Mouse (Mus musculus) testis, adult 2 months (tissue): ENCODE results near the gene Hdac11. TPM values are rescaled to one million over a fixed set of nuclear protein-coding genes. Genes with fewer than 3 reads are reported as not detected.

Experiments
- H3K27ac ChIP-seq: fragments of 200-500 bp; 2 replicates; pipeline ENCODE4 v1.5.1; 2012; ENCODE audit warnings: low read depth, low read length; ENCODE audit not compliant: control insufficient read depth, insufficient read depth
- H3K27me3 ChIP-seq: fragments of 200-500 bp; 2 replicates; pipeline ENCODE4 v1.6.1; 2012; ENCODE audit warnings: mild to moderate bottlenecking, low read length, moderate library complexity; ENCODE audit not compliant: control insufficient read depth, insufficient read depth
- H3K36me3 ChIP-seq: fragments of 200-500 bp; 2 replicates; pipeline ENCODE4 v1.6.1; 2012; ENCODE audit warnings: mild to moderate bottlenecking, low read length; ENCODE audit not compliant: control insufficient read depth, insufficient read depth
- H3K4me1 ChIP-seq: fragments of 200-500 bp; 2 replicates; pipeline ENCODE4 v1.6.1; 2012; ENCODE audit warnings: low read length; ENCODE audit not compliant: control insufficient read depth, insufficient read depth
- H3K4me3 ChIP-seq: fragments of 200-500 bp; 2 replicates; pipeline ENCODE4 v1.5.1; 2012; ENCODE audit warnings: low read depth, mild to moderate bottlenecking, low read length, moderate library complexity, mixed read lengths; ENCODE audit not compliant: control insufficient read depth
- CTCF ChIP-seq: fragments of 200-500 bp; IDR thresholded peaks from 2 replicates; pipeline ENCODE4 v1.5.1; 2012; ENCODE audit warnings: low read depth, mild to moderate bottlenecking, inconsistent platforms, low read length, moderate library complexity; ENCODE audit not compliant: control insufficient read depth, insufficient read depth, insufficient replicate concordance
- POLR2A ChIP-seq: fragments of 200-500 bp; IDR thresholded peaks from 2 replicates; pipeline ENCODE4 v1.6.1; 2012; ENCODE audit warnings: low read depth, mild to moderate bottlenecking, inconsistent platforms, low read length, moderate library complexity; ENCODE audit not compliant: control insufficient read depth
- polyA plus RNA-seq: library from polyadenylated mRNA; depleted of rRNA; stranded (reverse); fragments of >200 nt; gene quantifications from 2 replicates; pipeline ENCODE4 v1.2.3, GENCODE M21; 2012

Hdac11 gene
- polyA plus RNA-seq, 1 experiment = 168 TPM

GRCm38 (mm10) chr6:91123453-91123852 lies 33.0 kb upstream of the Hdac11 start:
- TF ChIP-seq CTCF = no peak
- no peak for TF ChIP-seq POLR2A
- Histone ChIP-seq H3K27me3 (no peaks in the 10 kb centered on the region), H3K4me3 (no peak overlapping the region), H3K36me3 (no peaks in the 10 kb centered on the region), H3K4me1 (no peaks in the 10 kb centered on the region), H3K27ac (no peak overlapping the region)

DNA sequence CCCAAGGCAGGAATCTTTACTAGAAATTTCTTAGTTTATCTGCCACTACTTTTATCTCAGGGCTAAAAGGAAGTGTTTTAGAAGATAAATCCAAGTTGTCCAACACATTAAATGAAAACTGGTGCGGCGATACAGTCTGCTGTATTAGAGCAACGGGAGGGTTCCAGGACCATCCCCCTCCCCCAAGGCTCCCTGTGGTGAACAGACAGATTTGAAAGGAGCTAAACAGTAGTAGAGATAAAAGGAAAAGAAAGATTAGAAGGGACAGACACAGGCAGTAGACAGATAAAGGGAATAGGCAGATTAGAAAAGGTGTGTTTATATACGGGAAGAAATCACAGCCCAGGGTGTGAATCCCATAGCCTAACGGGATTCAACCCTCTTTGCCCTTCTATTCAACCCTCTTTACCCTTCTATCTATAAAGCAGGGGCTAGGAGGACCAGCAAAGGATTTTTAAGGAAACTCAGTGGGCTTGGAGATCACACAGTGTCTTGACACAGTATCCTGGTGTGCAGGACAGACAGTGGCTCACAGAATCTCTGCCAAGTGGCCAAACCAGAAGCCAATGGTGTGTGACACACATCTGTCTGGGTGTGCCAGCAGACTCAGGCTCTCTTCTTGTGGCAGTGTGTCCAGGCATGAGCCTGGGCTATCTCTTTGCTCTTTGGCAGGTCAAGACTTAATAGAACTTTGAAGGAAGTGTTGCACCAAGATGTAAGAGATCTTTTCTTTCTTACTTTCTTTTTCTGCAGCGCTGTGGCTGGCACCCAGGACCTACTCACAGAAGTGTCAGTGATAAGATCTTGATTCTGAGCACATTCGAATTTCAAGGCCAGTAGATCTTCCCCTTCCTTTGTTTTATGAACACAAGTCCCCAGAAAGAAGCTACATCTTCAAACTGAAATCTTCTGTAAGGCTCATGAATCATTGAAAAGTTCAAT lies 31.9 kb upstream of the Hdac11 start:
- H3K27ac ChIP-seq = no peak overlapping the region
- no peaks in the 10 kb centered on the region for H3K36me3 ChIP-seq
- no peaks in the 10 kb centered on the region for H3K4me1 ChIP-seq
- no peak overlapping the region for H3K4me3 ChIP-seq
- no peak for TF ChIP-seq CTCF
- H3K27me3 ChIP-seq = no peaks in the 10 kb centered on the region

GRCm38 (mm10) chr6:91125228-91125585 lies 31.3 kb upstream of the Hdac11 start:
- H3K27ac ChIP-seq = no peak overlapping the region
- TF ChIP-seq CTCF (no peak), POLR2A (no peak)
- H3K27me3 ChIP-seq = no peaks in the 10 kb centered on the region
- no peak overlapping the region for H3K4me3 ChIP-seq
- H3K36me3 ChIP-seq = no peaks in the 10 kb centered on the region
- no peaks in the 10 kb centered on the region for H3K4me1 ChIP-seq

- Histone ChIP-seq H3K27ac (no peak overlapping the region), H3K36me3 (no peaks in the 10 kb centered on the region), H3K4me1 (no peaks in the 10 kb centered on the region), H3K27me3 (no peaks in the 10 kb centered on the region), H3K4me3 (no peak overlapping the region)
- TF ChIP-seq CTCF (no peak), POLR2A (no peak)
Measured at GRCm38 (mm10) chr6:91128996-91129395, 27.5 kb upstream of the Hdac11 start.

- Histone ChIP-seq H3K4me3 (no peak overlapping the region), H3K4me1 (no peaks in the 10 kb centered on the region), H3K27me3 (no peaks in the 10 kb centered on the region), H3K27ac (no peak overlapping the region), H3K36me3 (no peaks in the 10 kb centered on the region)
- TF ChIP-seq POLR2A (no peak), CTCF (no peak)
Measured at GRCm38 (mm10) chr6:91130856-91131255, 25.6 kb upstream of the Hdac11 start.

DNA sequence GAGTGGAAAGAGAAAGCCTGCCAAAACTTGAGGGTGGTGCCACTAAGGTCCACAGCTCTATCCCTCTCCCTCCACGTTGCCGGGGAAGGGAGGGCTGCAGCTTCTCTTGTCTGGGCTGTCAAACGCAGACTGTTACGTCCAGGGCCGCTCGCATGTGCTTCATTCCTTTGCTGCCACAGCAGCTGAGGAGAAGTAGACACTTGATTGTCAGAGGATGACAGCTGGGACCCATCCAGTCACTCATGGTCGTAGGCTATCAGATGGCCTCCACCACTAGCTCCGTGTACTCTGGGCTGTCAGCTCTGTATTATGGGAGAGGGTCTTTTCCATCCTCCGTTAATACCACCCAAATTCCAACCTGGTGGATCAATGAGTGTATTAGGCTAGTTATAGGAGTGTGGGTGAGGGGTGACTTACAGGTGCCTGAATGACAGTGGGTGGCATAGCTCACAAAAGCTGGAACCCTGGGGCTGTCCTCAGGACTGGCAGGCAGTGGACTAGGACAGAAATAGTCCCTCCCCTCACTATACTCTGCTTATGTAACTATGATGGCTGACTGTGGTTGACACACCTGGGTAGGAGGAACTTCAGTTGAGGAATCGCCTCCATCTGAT lies 19.0 kb upstream of the Hdac11 start:
- Histone ChIP-seq H3K27me3 (no peaks in the 10 kb centered on the region), H3K36me3 (no peaks in the 10 kb centered on the region), H3K4me1 (no peaks in the 10 kb centered on the region), H3K27ac (no peak overlapping the region), H3K4me3 (no peak overlapping the region)
- TF ChIP-seq POLR2A (no peak), CTCF (no peak)

GRCm38 (mm10) chr6:91139846-91140245 lies 16.6 kb upstream of the Hdac11 start:
- Histone ChIP-seq H3K27me3 (no peaks in the 10 kb centered on the region), H3K4me3 (no peak overlapping the region), H3K4me1 (no peaks in the 10 kb centered on the region), H3K36me3 (no peaks in the 10 kb centered on the region), H3K27ac (no peak overlapping the region)
- TF ChIP-seq POLR2A (no peak), CTCF (peak; percentile 90)
